Mouse (Mus musculus) A20 (cell line): ENCODE results near the gene Gm49336.

Source experiments
- DNase-seq: peaks from one replicate; pipeline ENCODE4 v3.0.0-alpha.2; 2011; ENCODE audit warnings: low read depth, low spot score

Gene Gm49336

DNA sequence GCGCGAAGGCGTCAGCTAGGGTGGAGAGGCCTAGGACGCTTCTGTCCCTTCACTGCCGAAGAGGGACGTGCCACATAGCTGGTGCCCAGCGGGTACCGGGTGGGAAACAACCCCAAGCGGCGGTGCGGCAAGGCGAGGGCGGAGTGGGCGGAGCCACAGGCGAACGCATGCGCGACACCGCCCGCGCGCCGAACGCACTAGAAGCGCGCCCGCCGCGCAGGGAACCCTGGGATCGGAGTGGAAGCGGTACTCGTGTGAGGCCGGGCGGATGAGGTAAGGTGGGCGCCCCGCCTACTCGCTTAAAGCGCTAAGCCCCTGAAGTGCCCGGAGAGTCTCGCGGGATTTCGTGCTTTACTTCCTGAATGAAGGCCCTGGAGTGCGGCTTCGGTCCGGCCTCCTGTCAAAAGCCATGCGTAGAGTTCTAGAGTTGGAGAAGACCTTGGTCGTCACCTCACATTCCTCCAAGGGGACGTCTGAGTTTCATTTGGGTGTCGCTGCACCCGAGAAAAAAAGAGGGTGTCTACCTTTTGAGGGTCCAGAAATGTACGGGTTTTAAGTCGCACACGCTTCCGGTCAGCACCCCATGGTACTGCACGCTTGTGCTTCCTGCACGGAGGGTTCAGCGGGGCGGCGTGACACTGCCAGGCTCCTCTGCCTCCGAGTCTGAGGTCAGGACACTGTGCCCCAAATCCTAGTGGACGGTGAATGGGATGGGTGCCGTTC lies at the start of gene Gm49336, which contains the start of gene Nupl1:
Gene Gm49336, minus strand, starts transcription at position 227 of the 723 bp plus-strand sequence.
Gene Nupl1, minus strand, starts transcription at position 151 of the 723 bp plus-strand sequence.
- DNase-seq = peak; percentile 99

DNA sequence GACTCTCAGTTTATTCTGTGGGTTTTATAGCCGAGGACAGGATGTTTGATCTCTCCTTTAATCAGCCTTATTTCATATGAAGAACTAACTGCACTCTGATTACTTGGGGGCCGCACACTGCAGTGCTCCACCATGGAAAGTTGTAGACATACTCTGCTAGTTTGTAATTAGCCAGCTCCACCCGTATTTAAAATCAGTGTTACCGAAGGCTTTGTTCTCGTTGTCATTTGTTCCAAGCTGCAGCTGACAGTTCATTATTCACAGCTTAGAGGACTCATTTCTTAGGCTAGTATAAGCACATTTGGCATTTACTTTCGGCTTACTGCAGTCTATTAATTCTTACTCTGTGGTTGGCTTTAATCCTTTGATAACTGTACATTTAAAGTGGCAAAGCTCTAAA lies 49.7 kb upstream of the Gm49336 start:
- no peak for DNase-seq

- no peak for DNase-seq
Measured at GRCm38 (mm10) chr14:60300224-60300991, 49.1 kb upstream of the Gm49336 start.

DNA sequence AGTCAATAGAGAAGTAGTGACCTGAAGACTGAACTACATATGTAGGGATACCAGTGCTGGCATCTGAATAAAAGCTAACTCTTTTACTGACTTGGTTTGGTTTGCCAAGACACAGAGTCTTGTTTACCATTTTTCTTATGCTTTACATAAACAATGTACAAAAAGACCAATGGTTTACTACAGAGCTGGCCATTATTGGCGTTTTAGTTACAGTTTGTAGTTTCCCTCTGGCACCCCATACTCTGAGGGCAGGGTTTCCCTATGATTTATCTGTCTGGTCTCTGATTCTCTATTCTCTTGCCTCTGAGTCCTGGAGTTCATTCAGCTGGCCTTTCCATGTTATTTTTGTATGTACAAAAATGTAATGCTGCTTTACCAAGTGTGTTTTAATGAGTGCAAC lies 44.2 kb upstream of the Gm49336 start:
- no peak for DNase-seq

DNA sequence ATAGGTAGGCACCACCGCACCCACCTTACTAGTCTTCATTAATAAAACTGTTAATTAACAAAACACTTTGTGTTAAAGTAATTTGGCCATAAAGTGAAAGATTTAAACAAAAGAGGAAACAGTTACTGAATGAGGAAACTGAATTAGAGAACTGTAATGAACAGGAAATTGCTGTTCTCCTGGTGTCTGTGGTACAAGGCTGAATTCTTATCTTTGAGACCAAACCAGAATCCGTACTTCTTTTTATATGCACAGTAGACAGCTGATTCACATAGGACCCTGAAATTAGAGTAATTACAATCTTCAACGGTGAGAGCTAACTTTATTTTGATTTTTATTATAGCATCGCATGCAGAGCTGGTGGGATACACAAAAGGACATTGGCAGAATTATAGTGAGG lies 39.1 kb upstream of the Gm49336 start:
- DNase-seq = peak; percentile 49

- no peak for DNase-seq
Measured at GRCm38 (mm10) chr14:60286194-60286863, 35.0 kb upstream of the Gm49336 start.

DNA sequence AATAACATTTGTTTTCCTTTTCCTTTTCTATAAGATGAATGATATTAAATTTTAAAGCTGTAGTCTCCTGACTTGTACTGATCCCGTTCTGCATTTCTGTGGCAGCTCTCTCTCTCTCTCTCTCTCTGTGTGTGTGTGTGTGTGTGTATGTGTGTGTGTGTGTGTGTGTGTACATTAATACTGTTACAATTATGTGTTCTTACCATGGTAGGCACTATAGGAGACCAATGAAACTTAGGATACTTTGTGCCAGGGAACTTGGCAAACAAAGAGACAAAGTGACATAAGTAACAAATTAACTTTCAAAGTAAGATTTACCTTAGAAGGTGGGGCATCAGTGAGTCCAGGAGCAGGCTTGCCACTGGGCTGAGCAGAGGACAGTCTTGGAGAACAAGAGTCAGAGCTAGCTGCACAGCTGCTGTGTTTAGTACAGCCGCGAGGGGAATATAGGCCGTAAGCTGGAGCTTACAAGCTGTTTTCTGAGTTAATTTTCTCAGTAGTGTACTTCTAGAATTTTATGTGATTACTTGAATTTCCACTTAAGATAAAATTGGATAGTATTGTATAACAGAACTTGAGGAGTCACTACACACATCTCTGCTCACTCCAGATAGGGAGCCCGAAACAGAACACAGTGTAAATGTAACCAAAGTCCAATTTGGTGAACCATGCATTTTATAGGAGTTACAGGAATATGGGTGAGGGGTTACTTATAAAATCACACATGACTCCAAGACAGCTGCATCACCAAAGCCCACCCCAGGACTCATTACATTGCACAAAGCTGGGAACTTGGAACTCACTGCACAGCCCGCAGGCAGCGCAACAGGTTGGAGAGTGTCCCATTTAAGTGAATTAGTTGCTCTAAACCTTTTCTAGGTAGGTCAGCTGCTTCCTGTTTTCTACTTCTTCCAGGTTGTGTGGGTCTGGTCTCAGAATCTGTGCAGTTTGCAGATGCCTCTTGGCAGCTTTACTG lies 24.3 kb upstream of the Gm49336 start:
- no peak for DNase-seq

- no peak for DNase-seq
Measured at GRCm38 (mm10) chr14:60273346-60273745, 22.0 kb upstream of the Gm49336 start.

- no peak for DNase-seq
Measured at GRCm38 (mm10) chr14:60269333-60269732, 18.0 kb upstream of the Gm49336 start.

DNA sequence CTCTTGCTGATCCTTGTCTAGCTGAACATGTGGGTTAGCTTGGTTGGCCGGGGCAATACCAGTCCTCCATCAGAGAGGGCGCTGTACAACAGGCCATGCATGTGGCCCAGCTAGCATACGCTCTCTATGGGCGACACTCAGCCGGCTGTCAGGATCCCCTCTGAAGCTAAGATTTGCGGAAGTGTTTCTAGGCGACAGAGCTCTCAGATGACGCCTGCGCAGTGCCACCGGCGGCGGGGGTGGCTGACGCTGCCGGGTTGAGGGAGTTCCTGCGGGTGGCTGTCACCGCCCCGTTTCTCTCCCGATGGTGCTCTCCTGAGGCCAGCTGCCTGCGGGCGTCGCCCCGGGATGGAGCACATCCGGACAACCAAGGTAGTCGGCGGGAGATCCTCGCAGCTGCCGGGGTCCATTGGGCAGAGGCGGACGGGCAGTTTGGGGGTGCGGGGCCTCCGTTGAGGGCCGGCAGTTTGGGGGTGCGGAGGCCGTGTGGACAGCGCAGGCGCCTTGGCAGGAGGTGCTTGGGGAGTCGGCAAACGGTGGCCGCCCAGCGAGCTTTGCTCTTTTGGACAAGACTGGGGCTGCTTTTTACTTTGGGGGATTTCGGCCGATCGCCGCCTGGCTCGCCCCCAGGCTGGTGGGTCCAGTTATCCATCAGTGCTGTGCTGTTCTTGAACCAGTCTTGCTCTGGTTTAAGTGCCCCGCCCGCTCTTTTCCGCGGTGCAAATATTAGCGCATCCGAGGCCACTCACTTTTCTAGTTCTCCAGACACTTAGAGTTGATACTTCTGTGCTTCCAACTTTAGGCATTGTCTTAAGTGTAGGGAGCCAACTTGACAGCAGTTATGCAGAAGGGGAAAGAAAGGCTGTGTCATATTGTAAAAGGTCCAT lies 13.9 kb upstream of the Gm49336 start, which contains the start of gene Mtmr6:
Gene Mtmr6, plus strand, starts transcription at position 239 of the 887 bp plus-strand sequence.
- DNase-seq = peak; percentile 98

GRCm38 (mm10) chr14:60262316-60262715 lies 11.0 kb upstream of the Gm49336 start:
- no peak for DNase-seq

- no peak for DNase-seq
Measured at GRCm38 (mm10) chr14:60257851-60258250, 6.5 kb upstream of the Gm49336 start.

- DNase-seq = no peak
Measured at GRCm38 (mm10) chr14:60257101-60257500, 5.8 kb upstream of the Gm49336 start.

DNA sequence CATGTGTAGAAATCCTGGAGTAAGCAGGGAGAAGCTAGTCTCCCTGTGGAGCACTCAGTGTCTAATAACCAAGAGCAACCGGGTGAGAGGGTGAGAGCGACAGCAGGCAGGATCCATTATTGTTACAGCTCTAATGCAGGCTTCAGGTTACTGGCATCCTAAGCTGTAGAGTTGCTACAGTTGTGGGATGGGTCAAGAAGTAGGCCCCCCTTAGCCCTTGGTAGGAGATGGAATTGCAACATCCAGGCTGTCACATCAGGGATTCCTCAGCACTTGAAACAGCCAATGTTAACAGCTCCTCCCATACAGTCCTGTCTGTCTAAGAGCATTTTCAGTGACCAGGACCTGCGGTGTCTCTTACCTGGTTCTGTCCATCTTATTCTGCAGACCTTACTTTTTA lies 5.0 kb upstream of the Gm49336 start:
- no peak for DNase-seq

GRCm38 (mm10) chr14:60254774-60255173 lies 3.5 kb upstream of the Gm49336 start:
- no peak for DNase-seq

- DNase-seq = no peak
Measured at GRCm38 (mm10) chr14:60253466-60253865, 2.2 kb upstream of the Gm49336 start.

GRCm38 (mm10) chr14:60252004-60253000 lies 995 bp upstream of the Gm49336 start:
- peak; percentile 48 for DNase-seq

GRCm38 (mm10) chr14:60250879-60251278 lies 428 bp downstream of the Gm49336 start:
- no peak for DNase-seq

- peak; percentile 59 for DNase-seq
Measured at GRCm38 (mm10) chr14:60250366-60250765, 941 bp downstream of the Gm49336 start.
